In genomic region chr17:23806867-23807266, GRCm38 (mm10) we compare ENCODE assay signal across 1 mouse cellular context.
A peak's percentile ranks its signal among the peaks of the same experiment; 100 is the strongest.
TF ChIP-seq lines count a peak whose summit lies in the region.

No protein-coding gene starts in this region.

TF ChIP-seq in CH12.LX, 34 proteins besides CTCF, POLR2A, EP300 and RAD21:
- no peak for TF ChIP-seq POLR2AphosphoS2 (IDR thresholded peaks at IDR 0.05; ENCODE audit: low read depth, low read length)
- TF ChIP-seq SIN3A (IDR thresholded peaks at IDR 0.05; ENCODE audit: low read length), result peak; percentile 23; the same call in 1 of the 2 replicates
- no peak for TF ChIP-seq MYC (IDR thresholded peaks at IDR 0.05; ENCODE audit: low read depth, low read length)
- TF ChIP-seq TCF12 (IDR thresholded peaks at IDR 0.05; ENCODE audit: low read depth, low read length), result no peak
- TF ChIP-seq NELFE (IDR thresholded peaks at IDR 0.05; ENCODE audit: low read depth, low read length), result no peak
- peak; percentile 41; the same call in 1 of the 2 replicates for TF ChIP-seq MXI1 (IDR thresholded peaks at IDR 0.05; ENCODE audit: low read depth, low read length)
- no peak for TF ChIP-seq CHD2 (IDR thresholded peaks at IDR 0.05; ENCODE audit: low read length)
- peak; percentile 40; the same call in 1 of the 2 replicates for TF ChIP-seq MAX (IDR thresholded peaks at IDR 0.05; ENCODE audit: low read length)
- TF ChIP-seq BHLHE40 (IDR thresholded peaks at IDR 0.05; ENCODE audit: low read depth, low read length), result no peak
- TF ChIP-seq SMC3 (IDR thresholded peaks at IDR 0.05; ENCODE audit: low read depth, low read length), result peak; percentile 52
- peak; percentile 88 for TF ChIP-seq UBTF (IDR thresholded peaks at IDR 0.05; ENCODE audit: low read depth, low read length)
- no peak for TF ChIP-seq MAZ (IDR thresholded peaks at IDR 0.05; ENCODE audit: low read depth, low read length)
- no peak for TF ChIP-seq RCOR1 (conservative IDR thresholded peaks at IDR 0.05; ENCODE audit: low read depth, low read length)
